Mouse (Mus musculus) kidney, adult 2 months (tissue): ENCODE measurements around the gene Pex13.

ENCODE experiments used
- CTCF ChIP-seq: fragments of 200-500 bp; conservative IDR thresholded peaks from 2 replicates; pipeline ENCODE4 v1.5.1; 2011; ENCODE audit warnings: low read depth, mild to moderate bottlenecking, control low read depth, low read length, moderate library complexity, mixed read lengths; ENCODE audit not compliant: insufficient read depth, insufficient read length
- POLR2A ChIP-seq: fragments of 200-500 bp; IDR thresholded peaks from one replicate; pipeline ENCODE4 v1.6.1; 2011; ENCODE audit warnings: low read depth, low read length, control low read depth

GRCm38 (mm10) chr11:23634573-23634972, 31.2 kb downstream of the Pex13 start:
- TF ChIP-seq CTCF, result no peak
- no peak for TF ChIP-seq POLR2A
